Mouse (Mus musculus) spleen, adult 12 weeks (tissue): ENCODE results near the gene Vezf1.

Experiments used
- DNase-seq: peaks from one replicate; pipeline ENCODE4 v3.0.0; 2022; ENCODE audit warnings: low spot score

The Vezf1 gene

DNA sequence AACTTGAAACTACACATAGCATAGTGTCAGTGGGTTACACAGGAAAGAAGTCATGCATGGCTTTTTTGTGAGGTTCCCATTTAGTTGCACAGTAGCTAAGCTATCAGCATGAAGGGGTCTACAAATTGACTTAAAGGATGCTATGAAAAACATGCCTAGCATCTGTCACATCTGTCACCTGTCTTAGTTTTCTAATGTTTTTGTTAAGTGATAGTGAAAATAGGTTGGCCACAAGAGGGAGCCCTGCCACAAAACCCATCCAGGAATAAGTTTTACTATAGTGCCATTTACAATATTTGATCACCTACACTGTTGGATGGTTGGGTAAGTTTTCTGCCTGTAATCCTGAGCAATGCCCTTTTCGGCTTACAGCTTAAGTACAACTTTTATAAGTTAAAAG, 13.5 kb upstream of the Vezf1 start:
- DNase-seq, result peak; percentile 37

DNA sequence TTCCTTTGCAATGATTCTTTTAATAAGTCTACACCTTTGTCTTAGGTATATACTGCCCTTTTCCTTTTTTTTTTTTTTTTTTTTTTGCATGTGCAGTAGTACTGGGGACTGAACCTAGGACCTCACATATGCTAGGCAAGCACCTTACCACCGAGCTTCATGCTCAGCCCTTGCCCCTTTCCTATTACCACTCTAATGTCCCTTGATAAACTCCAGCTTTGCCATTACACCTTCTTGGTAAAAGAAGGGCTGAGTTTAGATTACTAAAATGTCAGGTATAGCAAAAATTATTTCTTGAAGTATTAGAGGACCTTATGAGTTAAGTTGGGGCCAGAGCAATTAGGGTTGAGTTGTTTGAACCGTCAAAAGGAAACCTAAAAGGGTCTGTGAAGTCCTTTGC, 12.3 kb upstream of the Vezf1 start:
- DNase-seq, result no peak

DNA sequence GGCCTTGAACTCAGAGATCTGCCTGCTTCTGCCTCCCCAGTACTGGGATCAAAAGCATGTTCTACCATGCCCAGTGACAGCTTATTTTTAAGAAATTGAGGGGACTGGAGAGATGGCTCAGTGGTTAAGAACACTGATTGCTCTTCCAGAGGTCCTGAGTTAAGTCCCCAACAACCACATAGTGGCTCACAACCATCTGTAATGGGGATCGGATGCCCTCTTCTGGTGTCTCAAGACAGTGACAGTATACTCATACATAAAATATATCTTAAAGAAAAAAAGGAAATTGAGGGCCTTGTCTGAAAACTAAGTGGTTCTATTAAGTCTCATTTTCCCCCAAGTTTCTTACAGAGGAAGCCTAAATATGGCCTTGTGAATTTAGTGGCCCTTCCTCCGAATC, 10.3 kb upstream of the Vezf1 start:
- DNase-seq, result no peak

DNA sequence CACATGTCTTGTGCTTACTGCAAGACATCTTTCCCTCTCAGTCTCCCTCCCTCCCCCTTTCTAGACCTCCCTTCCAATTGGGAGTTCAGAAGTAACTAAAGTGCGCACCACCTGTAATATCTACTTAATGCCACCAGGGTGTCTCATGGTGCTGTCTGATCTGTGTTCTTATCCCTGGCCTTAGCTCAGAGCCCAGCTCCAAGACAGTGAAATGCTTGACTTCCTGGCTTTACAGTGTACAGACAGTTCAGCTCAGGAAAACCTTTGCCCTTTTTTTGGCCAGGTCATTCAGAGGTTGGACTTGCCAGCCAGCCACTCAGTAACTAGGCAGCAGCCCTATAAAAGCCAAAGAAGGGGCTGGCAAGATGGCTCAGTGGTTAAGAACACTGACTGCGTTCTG, 8.9 kb upstream of the Vezf1 start:
- no peak for DNase-seq

DNA sequence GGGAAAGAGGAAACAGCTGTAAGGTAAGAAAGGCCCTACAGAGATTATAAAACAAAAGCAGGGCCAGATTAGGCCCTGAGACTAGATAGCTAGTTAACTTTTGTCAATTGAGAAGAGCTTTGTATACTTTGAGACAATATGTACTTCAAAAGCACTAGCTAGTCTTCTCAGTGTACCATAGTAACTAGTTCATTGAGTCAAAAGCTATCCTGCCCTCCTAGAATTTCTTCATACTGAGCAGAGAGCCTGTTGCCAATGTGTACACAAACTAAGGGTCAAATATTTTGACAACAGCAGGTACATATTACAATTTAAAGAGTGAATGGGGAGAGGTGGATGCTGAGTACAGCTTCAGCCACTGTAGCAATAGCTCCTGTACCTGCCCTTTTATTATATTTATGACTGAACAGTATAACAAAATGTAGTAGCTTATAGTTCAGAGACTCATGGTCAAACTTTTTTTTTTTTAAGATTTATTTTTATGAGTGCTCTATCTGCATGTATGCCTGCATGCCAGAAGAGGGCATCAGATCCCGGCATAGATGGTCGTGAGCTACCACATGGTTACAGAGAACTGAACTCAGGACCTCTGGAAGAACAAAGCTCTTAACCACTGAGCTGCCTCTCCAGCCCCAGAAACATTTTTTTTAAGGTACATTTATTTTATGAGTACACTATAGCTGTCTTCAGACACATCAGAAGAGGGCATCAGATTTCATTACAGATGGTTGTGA, 6.0 kb upstream of the Vezf1 start:
- DNase-seq, result no peak

GRCm38 (mm10) chr11:88065732-88066131, 2.3 kb upstream of the Vezf1 start:
- DNase-seq, result no peak

DNA sequence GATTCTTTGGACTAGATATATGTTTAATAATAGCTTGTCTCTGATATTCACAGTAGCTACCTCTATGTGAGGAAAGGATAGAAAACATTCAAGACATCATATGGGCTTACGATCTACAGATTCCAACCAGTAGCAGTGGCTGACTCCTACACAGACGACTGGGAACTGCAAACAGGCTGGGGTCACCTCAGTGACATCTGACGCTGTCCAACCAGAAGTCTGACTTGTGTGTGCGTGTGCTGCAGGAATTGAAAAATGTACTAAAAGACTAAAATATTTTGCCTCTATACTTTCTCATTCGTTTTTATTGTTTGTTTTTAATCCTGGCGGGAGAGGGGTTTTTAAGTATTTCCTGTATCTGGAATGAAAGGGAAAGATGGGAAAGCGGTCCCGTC, 891 bp upstream of the Vezf1 start:
- DNase-seq, result no peak

DNA sequence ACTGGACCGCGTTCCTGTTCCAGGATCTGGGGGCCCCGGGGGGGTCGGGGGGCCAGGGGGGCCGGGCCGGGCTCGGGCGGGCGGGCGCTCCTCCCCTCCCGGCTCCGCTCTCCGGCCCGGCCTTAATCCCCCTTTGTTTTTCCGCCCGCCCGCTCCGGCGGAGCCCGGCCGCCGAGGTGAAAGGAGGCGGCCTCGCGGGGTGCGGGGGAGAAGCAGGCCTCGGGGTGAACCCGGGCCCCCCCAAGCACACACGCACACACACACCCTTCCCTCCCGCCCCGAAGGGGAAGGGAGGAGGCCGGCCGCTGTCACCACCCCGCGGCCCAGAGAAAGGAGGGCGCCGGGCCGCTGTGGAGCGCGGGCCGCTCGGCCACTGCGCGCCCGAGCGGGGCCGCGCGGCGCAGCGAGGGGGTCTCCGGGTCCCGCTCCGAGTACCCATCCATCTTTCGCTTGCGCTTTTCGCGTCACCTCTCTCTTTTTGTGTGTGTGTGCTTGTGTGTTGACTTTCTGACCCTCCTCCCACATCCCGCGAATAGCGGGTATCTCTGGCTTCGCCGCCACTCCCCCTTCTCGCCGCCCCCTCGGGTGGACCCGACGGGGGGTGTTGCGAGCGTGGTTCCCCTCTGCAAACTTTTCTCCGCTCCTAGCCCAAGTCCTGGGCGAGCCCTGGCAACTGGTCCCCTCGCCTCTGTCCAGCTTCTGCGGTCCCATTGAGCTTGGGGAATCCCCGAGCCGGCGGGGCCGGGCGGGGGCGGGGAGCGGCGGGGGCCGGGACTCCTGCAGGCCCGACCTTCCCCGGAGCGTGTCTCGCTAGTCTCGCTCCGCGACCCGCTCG, 549 bp downstream of the Vezf1 start:
- peak; percentile 63 for DNase-seq

- no peak for DNase-seq
Measured at GRCm38 (mm10) chr11:88069246-88069570, 1.1 kb downstream of the Vezf1 start.

DNA sequence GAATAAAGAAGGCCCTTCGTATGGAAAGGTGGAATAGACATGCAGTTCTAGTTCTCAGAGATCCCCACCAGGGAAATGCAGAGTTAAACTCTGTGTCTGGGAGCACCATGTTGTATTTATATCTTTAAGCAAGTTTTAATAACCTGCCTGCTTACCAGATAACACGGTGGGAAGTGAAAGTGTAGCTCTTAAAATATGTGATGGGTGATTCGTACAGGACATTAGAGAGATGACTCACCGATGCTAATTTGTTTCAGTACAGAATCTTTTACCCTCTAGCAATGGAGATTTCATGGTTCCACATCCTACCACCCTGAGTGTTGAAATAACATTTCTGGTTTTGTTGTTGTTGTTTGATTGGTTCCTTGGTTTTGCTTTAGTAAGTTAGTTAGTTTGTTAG, 2.3 kb downstream of the Vezf1 start:
- DNase-seq, result no peak

DNA sequence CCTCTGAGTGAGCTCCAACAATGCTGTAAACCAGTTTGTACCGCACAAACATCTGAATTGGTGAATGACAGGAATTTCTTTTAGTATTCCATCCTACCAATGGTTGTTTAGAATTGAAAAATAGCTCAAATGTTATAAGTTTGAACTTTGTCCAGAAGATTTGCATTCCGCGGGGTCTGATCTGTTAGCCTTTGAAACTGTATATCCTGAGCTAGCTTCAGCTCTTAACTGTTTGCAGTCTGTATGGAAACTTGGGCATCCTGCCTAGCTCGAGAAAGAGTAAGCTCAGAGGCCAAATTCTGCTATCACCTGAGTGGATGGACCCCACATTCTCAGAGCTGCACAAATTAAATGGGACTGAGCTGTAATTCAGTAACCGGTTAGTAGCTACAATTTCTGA, 3.0 kb downstream of the Vezf1 start:
- no peak for DNase-seq

- DNase-seq, result no peak
Measured at GRCm38 (mm10) chr11:88073343-88073875, 5.3 kb downstream of the Vezf1 start.

- DNase-seq, result no peak
Measured at GRCm38 (mm10) chr11:88075701-88076100, 7.6 kb downstream of the Vezf1 start.

GRCm38 (mm10) chr11:88076394-88076793, 8.3 kb downstream of the Vezf1 start:
- DNase-seq, result no peak

- no peak for DNase-seq
Measured at GRCm38 (mm10) chr11:88083699-88084098, 15.6 kb downstream of the Vezf1 start.

GRCm38 (mm10) chr11:88086737-88087627, 18.9 kb downstream of the Vezf1 start:
- DNase-seq, result peak; percentile 40

- no peak for DNase-seq
Measured at GRCm38 (mm10) chr11:88089150-88089549, 21.1 kb downstream of the Vezf1 start.

GRCm38 (mm10) chr11:88090293-88090692, 22.2 kb downstream of the Vezf1 start:
- DNase-seq, result no peak

DNA sequence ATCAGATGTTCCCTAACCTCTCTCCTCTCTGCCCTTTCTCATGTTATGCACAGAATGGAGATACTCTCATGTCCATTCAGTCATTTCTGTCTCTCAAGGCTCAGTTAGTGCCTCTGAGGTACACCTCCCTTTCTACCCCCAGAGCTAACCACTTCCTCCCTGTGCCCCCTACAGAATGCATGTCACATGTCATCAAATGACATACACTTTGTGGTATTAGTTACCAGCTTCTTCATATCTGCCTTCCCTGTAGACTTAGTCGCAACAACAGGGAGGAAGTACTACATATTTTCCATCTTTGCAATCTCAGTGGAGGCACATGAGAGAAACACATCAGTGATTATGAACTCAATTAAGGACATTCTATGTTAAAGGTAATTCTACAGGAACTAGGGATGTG, 23.9 kb downstream of the Vezf1 start:
- no peak for DNase-seq

GRCm38 (mm10) chr11:88097173-88097572, 29.1 kb downstream of the Vezf1 start:
- no peak for DNase-seq

- DNase-seq, result no peak
Measured at GRCm38 (mm10) chr11:88098021-88098729, 30.1 kb downstream of the Vezf1 start, which contains the start of gene Cuedc1. Gene Cuedc1, plus strand, starts transcription at chr11:88098058.
